8 mouse cellular contexts compared by ENCODE assay signal in the genomic region with DNA sequence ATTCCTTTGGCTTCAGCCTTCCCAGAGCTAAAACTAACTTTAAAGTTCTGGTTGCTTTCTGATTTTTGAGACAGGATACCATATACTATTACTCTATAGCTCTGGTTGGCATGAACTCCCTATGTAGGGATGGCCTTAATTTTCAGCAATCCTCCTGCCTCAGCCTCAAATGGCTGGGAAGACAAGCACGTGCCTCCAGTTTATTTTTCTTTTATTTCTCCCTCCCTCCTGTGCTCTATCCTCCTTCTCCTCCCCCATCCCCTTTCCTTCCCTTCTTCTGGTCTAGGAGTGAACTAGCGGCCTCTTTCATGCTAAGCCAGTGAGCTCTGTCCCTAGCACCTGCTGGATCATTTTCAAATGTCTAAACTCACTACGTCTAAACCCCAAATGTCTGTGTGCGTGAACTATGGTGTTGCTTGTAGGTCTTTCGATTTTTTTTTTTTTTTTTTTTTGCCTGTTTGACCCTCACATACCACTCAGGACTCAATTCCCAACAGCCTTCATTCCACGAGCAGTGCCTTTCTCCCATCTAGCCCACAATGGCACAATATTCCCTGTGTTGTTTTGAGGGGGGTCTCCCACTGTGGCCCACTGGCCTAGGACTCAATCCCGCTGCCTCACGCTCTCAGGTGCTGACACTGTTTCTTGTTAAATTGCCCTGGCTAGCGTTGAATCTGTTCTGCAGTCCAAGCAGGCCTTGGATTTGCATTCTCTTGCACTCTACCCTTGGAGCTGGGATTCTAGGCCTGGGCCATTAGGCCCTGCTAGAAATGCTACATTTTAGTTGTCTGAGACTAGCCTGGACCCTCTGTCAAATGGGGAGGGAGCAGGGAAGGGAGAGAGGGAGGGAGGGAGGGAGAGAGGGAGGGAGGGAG. TPM values are rescaled to one million over a fixed set of nuclear protein-coding genes. Genes with fewer than 3 reads are reported as not detected.
DNase-seq lines count a peak whose midpoint lies in the region; ATAC-seq lines count a peak whose summit lies in the region.

No protein-coding gene starts in this region.

- H3K4me1 ChIP-seq in erythroblast, embryonic 14.5 days (ENCODE audit: control insufficient read depth), result peaks cover 74% of the 10 kb centered on the region
- H3K4me1 ChIP-seq in forebrain, embryonic 12.5 days, result peaks cover 36% of the 10 kb centered on the region
- peaks cover 61% of the 10 kb centered on the region for H3K4me1 ChIP-seq in liver, embryonic 13.5 days (replicated peaks)

- no peaks in the 10 kb centered on the region for H3K9me3 ChIP-seq in erythroblast, embryonic 14.5 days (ENCODE audit: control insufficient read depth, low read length)
- H3K9me3 ChIP-seq in forebrain, embryonic 12.5 days, result no peaks in the 10 kb centered on the region
- H3K9me3 ChIP-seq in liver, embryonic 13.5 days (replicated peaks), result no peaks in the 10 kb centered on the region

- peak overlapping the region; percentile 78; the same call in 1 of the 2 replicates for H3K27ac ChIP-seq in forebrain, embryonic 12.5 days
- peak overlapping the region; percentile 78 for H3K27ac ChIP-seq in liver, embryonic 13.5 days

- no peak for ATAC-seq in erythroblast, adult 5-6 weeks (replicated peaks; ENCODE audit: low FRiP score, poor library complexity, severe bottlenecking)
- ATAC-seq in forebrain, embryonic 12.5 days (ENCODE audit: low FRiP score), result no peak
- ATAC-seq in liver, embryonic 13.5 days (ENCODE audit: low read depth), result no peak

- H3K36me3 ChIP-seq in erythroblast, embryonic 14.5 days (ENCODE audit: control insufficient read depth), result no peaks in the 10 kb centered on the region
- H3K36me3 ChIP-seq in forebrain, embryonic 12.5 days (replicated peaks), result no peaks in the 10 kb centered on the region
- H3K36me3 ChIP-seq in liver, embryonic 13.5 days, result no peaks in the 10 kb centered on the region

- DNase-seq in 416B (ENCODE audit: low read depth), result peak; percentile 40
- DNase-seq in liver, embryonic 13.5 days, result no peak
- DNase-seq in thymus, postnatal 0 days (ENCODE audit: low spot score), result no peak
- DNase-seq in right cerebral cortex, postnatal 25 days, result no peak
- DNase-seq in kidney, adult 18-20 months, result no peak

- H3K27me3 ChIP-seq in erythroblast, embryonic 14.5 days (ENCODE audit: control insufficient read depth), result no peaks in the 10 kb centered on the region
- peaks cover 3% of the 10 kb centered on the region; the same call in 1 of the 2 replicates for H3K27me3 ChIP-seq in forebrain, embryonic 12.5 days
- no peaks in the 10 kb centered on the region for H3K27me3 ChIP-seq in liver, embryonic 13.5 days

- H3K9ac ChIP-seq in forebrain, embryonic 12.5 days, result peak overlapping the region; percentile 70
- H3K9ac ChIP-seq in liver, embryonic 13.5 days, result peak overlapping the region; percentile 84

- 41% methylated on average over 9 of the region's 9 CpGs for WGBS in forebrain, embryonic 12.5 days
- 66% methylated on average over 9 of the region's 9 CpGs for WGBS in liver, embryonic 13.5 days (ENCODE audit: insufficient replicate concordance)

- H3K4me3 ChIP-seq in erythroblast, embryonic 14.5 days (replicated peaks), result peak overlapping the region; percentile 80
- peak overlapping the region; percentile 67 for H3K4me3 ChIP-seq in forebrain, embryonic 12.5 days (replicated peaks)
- peak overlapping the region; percentile 79 for H3K4me3 ChIP-seq in liver, embryonic 13.5 days (replicated peaks)

- peak overlapping the region; percentile 59 for H3K4me2 ChIP-seq in forebrain, embryonic 12.5 days
- peak overlapping the region; percentile 94 for H3K4me2 ChIP-seq in liver, embryonic 13.5 days

RNA-seq across cellular contexts. Expression of gene Borcs6, which starts 5.0 kb away (rescaled TPM):
- 2.0 and 2.4 TPM in 2 replicates for polyA plus RNA-seq in erythroblast, embryonic 14.5 days (2012)
- total RNA-seq in erythroblast, adult 5-6 weeks (2015; ENCODE audit: low replicate concordance), result 2.5 and 3.1 TPM in 2 replicates
- 1.0 and 4.7 TPM in 2 replicates for total RNA-seq in erythroblast, adult 5-6 weeks (2017; ENCODE audit: low replicate concordance)
- 7.4 and 11.1 TPM in 2 replicates for polyA plus RNA-seq in forebrain, embryonic 12.5 days (2016; fragmentation: Nextera tagmentation; extraction: Ambion mirVana)
- 3.5 TPM in 2 replicates for polyA plus RNA-seq in liver, embryonic 13.5 days (2015; fragmentation: Nextera tagmentation; extraction: Ambion mirVana)
- polyA plus RNA-seq in thymus, postnatal 0 days (2015; fragmentation: Nextera tagmentation; extraction: Ambion mirVana), result 9.8 and 12.4 TPM in 2 replicates

RNA-seq across cellular contexts. Expression of gene Tmem107, which starts 6.1 kb away (rescaled TPM):
- 10.0 and 12.3 TPM in 2 replicates for polyA plus RNA-seq in erythroblast, embryonic 14.5 days (2012)
- 2.3 and 6.1 TPM in 2 replicates for total RNA-seq in erythroblast, adult 5-6 weeks (2015; ENCODE audit: low replicate concordance)
- 2.9 and 3.9 TPM in 2 replicates for total RNA-seq in erythroblast, adult 5-6 weeks (2017; ENCODE audit: low replicate concordance)
- polyA plus RNA-seq in forebrain, embryonic 12.5 days (2016; fragmentation: Nextera tagmentation; extraction: Ambion mirVana), result 53.4 and 56.9 TPM in 2 replicates
- 30.8 and 31.7 TPM in 2 replicates for polyA plus RNA-seq in liver, embryonic 13.5 days (2015; fragmentation: Nextera tagmentation; extraction: Ambion mirVana)
- polyA plus RNA-seq in thymus, postnatal 0 days (2015; fragmentation: Nextera tagmentation; extraction: Ambion mirVana), result 29.8 and 33.2 TPM in 2 replicates

RNA-seq across cellular contexts. Expression of gene Aurkb, which starts 19.0 kb away (rescaled TPM):
- 20.3 and 26.6 TPM in 2 replicates for polyA plus RNA-seq in erythroblast, embryonic 14.5 days (2012)
- total RNA-seq in erythroblast, adult 5-6 weeks (2015; ENCODE audit: low replicate concordance), result 32.9 and 35.3 TPM in 2 replicates
- total RNA-seq in erythroblast, adult 5-6 weeks (2017; ENCODE audit: low replicate concordance), result 74.0 and 102 TPM in 2 replicates
- 163 and 169 TPM in 2 replicates for polyA plus RNA-seq in forebrain, embryonic 12.5 days (2016; fragmentation: Nextera tagmentation; extraction: Ambion mirVana)
- polyA plus RNA-seq in liver, embryonic 13.5 days (2015; fragmentation: Nextera tagmentation; extraction: Ambion mirVana), result 116 and 123 TPM in 2 replicates
- polyA plus RNA-seq in thymus, postnatal 0 days (2015; fragmentation: Nextera tagmentation; extraction: Ambion mirVana), result 134 and 154 TPM in 2 replicates

RNA-seq across cellular contexts. Expression of gene Vamp2, which starts 23.8 kb away (rescaled TPM):
- polyA plus RNA-seq in erythroblast, embryonic 14.5 days (2012), result 7.9 and 9.1 TPM in 2 replicates
- total RNA-seq in erythroblast, adult 5-6 weeks (2015; ENCODE audit: low replicate concordance), result 50.3 and 58.7 TPM in 2 replicates
- 12.4 and 17.8 TPM in 2 replicates for total RNA-seq in erythroblast, adult 5-6 weeks (2017; ENCODE audit: low replicate concordance)
- polyA plus RNA-seq in forebrain, embryonic 12.5 days (2016; fragmentation: Nextera tagmentation; extraction: Ambion mirVana), result 103 and 121 TPM in 2 replicates
- polyA plus RNA-seq in liver, embryonic 13.5 days (2015; fragmentation: Nextera tagmentation; extraction: Ambion mirVana), result 12.5 and 15.9 TPM in 2 replicates
- 35.9 and 38.5 TPM in 2 replicates for polyA plus RNA-seq in thymus, postnatal 0 days (2015; fragmentation: Nextera tagmentation; extraction: Ambion mirVana)

RNA-seq across cellular contexts. Expression of gene Per1, which starts 30.5 kb away (rescaled TPM):
- polyA plus RNA-seq in erythroblast, embryonic 14.5 days (2012), result 1.4 and 1.5 TPM in 2 replicates
- total RNA-seq in erythroblast, adult 5-6 weeks (2015; ENCODE audit: low replicate concordance), result 2.3 and 3.1 TPM in 2 replicates
- total RNA-seq in erythroblast, adult 5-6 weeks (2017; ENCODE audit: low replicate concordance), result 1.7 and 1.9 TPM in 2 replicates
- polyA plus RNA-seq in forebrain, embryonic 12.5 days (2016; fragmentation: Nextera tagmentation; extraction: Ambion mirVana), result 7.8 and 12.3 TPM in 2 replicates
- 1.9 TPM in 2 replicates for polyA plus RNA-seq in liver, embryonic 13.5 days (2015; fragmentation: Nextera tagmentation; extraction: Ambion mirVana)
- 3.5 and 4.7 TPM in 2 replicates for polyA plus RNA-seq in thymus, postnatal 0 days (2015; fragmentation: Nextera tagmentation; extraction: Ambion mirVana)
